Mouse (Mus musculus) heart, postnatal 0 days (tissue): Measurements from ENCODE around the gene Wdr66. TPM values are rescaled to one million over a fixed set of nuclear protein-coding genes. Genes with fewer than 3 reads are reported as not detected.
A peak's percentile ranks its signal among the peaks of the same experiment; 100 is the strongest.

ENCODE experiments used
- ATAC-seq: fragments of 200-750 bp; cut with Nextera tagmentation; 2 replicates; pipeline ENCODE4 v1.8.0; 2017; ENCODE audit warnings: low read depth, moderate number of reproducible peaks, moderate library complexity; ENCODE audit not compliant: insufficient read depth
- DNase-seq: peaks from one replicate; pipeline ENCODE4 v3.0.0-alpha.2; 2016; ENCODE audit warnings: low spot score
- H3K27ac ChIP-seq: fragments of 300-500 bp; sonication (generic); 2 replicates; pipeline ENCODE4 v1.5.1; 2014; ENCODE audit warnings: low read depth, mild to moderate bottlenecking
- H3K27me3 ChIP-seq: fragments of 300-500 bp; sonication (generic); 2 replicates; pipeline ENCODE4 v1.6.1; 2014; ENCODE audit warnings: low read length, mixed read lengths; ENCODE audit not compliant: control insufficient read depth, insufficient read depth
- H3K36me3 ChIP-seq: fragments of 300-500 bp; sonication (generic); replicated peaks from 2 replicates; pipeline ENCODE4 v1.6.1; 2014; ENCODE audit warnings: low read length, mixed read lengths; ENCODE audit not compliant: control insufficient read depth, insufficient read depth
- H3K4me1 ChIP-seq: fragments of 300-500 bp; sonication (generic); 2 replicates; pipeline ENCODE4 v1.6.1; 2014; ENCODE audit warnings: antibody characterized with exemption; ENCODE audit not compliant: control insufficient read depth, insufficient read depth
- H3K4me2 ChIP-seq: fragments of 300-500 bp; sonication (generic); 2 replicates; pipeline ENCODE4 v1.6.1; 2014; ENCODE audit warnings: low read depth, mild to moderate bottlenecking, low read length, moderate library complexity
- H3K4me3 ChIP-seq: fragments of 300-500 bp; sonication (generic); 2 replicates; pipeline ENCODE4 v1.5.1; 2014; ENCODE audit warnings: low read depth, low read length
- H3K9ac ChIP-seq: fragments of 300-500 bp; sonication (generic); replicated peaks from 2 replicates; pipeline ENCODE4 v1.6.1; 2014; ENCODE audit warnings: low read depth, low read length, mixed read lengths
- H3K9me3 ChIP-seq: fragments of 300-500 bp; sonication (generic); replicated peaks from 2 replicates; pipeline ENCODE4 v1.6.1; 2016; ENCODE audit warnings: low read length; ENCODE audit not compliant: control insufficient read depth
- CTCF ChIP-seq: IDR thresholded peaks from 2 replicates; pipeline ENCODE4 v1.5.1; 2016; ENCODE audit warnings: antibody characterized with exemption, control low read depth, low read depth
- EP300 ChIP-seq: IDR thresholded peaks from 2 replicates; pipeline ENCODE4 v1.6.1; 2016; ENCODE audit warnings: antibody characterized with exemption, low read depth
- WGBS: fragments of 180-500 bp; shearing (Covaris S2); extraction: QIAGEN DNeasy Blood & Tissue Kit; methylation state at CpG from one replicate; pipeline ENCODE4 v1.1.7; 2014; 5-methylcytosine and 5-hydroxymethylcytosine counted together
- polyA plus RNA-seq: library from polyadenylated mRNA; unstranded; fragments of >200 nt; fragmentation: Nextera tagmentation; extraction: Ambion mirVana; gene quantifications from 2 replicates; pipeline ENCODE4 v1.2.1, GENCODE M21; 2015
- total RNA-seq: library from RNA; depleted of rRNA; stranded (reverse); fragments of >200 nt; gene quantifications from 2 replicates; pipeline ENCODE4 v1.2.3, GENCODE M21; 2014; ENCODE audit warnings: low replicate concordance

The Wdr66 gene
- total and polyA plus RNA-seq, 2 experiments from 2014 or later, result 3.1 to 4.0 TPM

DNA sequence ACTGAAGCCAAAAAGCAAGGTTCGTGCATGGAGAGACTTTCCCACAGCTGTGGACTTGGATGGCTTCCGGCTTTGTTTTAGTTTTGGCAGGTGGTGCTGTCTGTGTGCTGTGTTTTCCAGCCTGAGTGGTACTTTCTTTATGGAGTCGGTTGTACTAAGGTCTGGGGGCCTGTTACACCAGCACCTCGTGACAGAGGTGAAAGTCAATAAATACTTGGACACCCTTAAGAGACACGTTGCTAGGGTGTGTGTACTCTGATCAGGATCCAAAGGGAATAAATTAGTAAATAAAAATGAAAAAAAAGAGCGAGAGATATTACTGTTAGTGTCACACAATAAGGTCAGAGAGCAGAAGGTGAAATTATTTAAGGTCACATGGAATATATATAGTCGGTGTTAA lies 25.1 kb upstream of the Wdr66 start:
- no peak for ATAC-seq

DNA sequence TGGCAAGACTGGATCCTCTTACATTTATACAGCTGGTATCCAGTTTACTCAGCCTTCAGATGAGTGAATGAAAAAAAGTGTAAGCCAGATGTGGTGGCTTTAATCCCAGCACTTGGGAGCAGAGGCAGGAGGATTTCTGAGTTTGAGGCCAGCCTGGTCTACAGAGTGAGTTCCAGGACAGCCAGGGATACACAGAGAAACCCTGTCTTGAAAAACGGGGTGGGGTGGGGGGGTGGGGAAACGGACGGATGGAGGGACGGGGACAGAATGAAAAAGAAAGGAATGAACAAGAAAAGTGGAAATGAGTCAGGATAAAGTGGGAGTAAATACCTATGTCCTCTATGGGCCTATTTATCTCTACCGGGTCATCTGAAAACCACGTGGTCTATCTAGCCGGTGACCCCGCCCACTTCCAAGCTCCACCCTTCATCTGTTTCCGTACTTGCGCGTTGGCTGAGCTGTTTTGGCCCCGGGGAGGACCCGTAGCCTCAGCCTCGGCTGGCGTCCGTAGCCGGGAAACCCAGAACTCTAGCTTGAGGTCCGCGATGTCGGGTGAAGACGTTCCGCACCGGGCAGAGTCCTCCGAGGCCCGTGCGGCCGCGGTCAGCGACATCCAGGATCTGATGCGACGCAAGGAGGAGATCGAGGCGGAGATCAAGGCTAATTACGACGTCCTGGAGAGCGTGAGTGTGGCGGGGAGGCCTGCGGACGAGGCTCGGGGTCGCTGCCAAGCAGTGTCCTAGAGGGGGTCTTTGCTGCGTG lies 24.0 kb upstream of the Wdr66 start:
- peak; percentile 90 for DNase-seq
- Histone ChIP-seq H3K4me3 (peak overlapping the region; percentile 72), H3K4me2 (peak overlapping the region; percentile 77), H3K36me3 (peaks cover 4% of the 10 kb centered on the region; the same call in 1 of the 2 replicates), H3K27ac (no peak overlapping the region), H3K4me1 (peaks cover 4% of the 10 kb centered on the region; the same call in 1 of the 2 replicates), H3K9me3 (no peaks in the 10 kb centered on the region), H3K9ac (peak overlapping the region; percentile 76), H3K27me3 (no peaks in the 10 kb centered on the region)
- WGBS, result 1% methylated on average over 42 of the region's 42 CpGs
- peak; percentile 92 for ATAC-seq
- TF ChIP-seq EP300 (no peak), CTCF (no peak)

More for the DNA sequence above, 25.1 kb upstream of the Wdr66 start:
- Histone ChIP-seq H3K4me2 (no peak overlapping the region), H3K4me3 (no peak overlapping the region), H3K36me3 (peaks cover 4% of the 10 kb centered on the region; the same call in 1 of the 2 replicates), H3K27me3 (no peaks in the 10 kb centered on the region), H3K4me1 (peaks cover 4% of the 10 kb centered on the region; the same call in 1 of the 2 replicates), H3K9me3 (no peaks in the 10 kb centered on the region), H3K27ac (no peak overlapping the region), H3K9ac (no peak overlapping the region)
- 84% methylated on average over 7 of the region's 7 CpGs for WGBS
- DNase-seq, result no peak
- no peak for TF ChIP-seq CTCF
- TF ChIP-seq EP300, result no peak

DNA sequence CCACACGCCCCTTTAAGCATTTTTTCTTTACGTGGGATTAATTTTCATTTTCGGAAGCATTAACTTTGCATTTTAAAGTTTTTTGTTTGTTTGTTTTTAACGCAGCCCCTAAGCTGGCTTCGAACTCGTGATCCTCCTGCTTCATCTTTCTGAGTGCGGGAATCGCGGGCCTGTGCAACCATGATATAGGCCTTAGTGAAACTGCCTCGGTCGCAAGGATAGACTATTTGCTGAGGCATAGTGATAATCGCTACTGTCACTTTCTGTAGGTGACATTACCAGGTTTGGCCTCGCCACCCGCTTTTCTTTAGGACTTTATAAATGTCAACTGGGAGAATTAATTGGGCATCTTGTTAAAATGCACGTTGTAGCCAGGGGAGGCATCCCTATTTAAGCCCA lies 23.4 kb upstream of the Wdr66 start:
- no peak for TF ChIP-seq CTCF
- TF ChIP-seq EP300, result no peak
- Histone ChIP-seq H3K36me3 (peaks cover 4% of the 10 kb centered on the region; the same call in 1 of the 2 replicates), H3K27ac (no peak overlapping the region), H3K27me3 (no peaks in the 10 kb centered on the region), H3K4me2 (peak overlapping the region; percentile 77), H3K9ac (peak overlapping the region; percentile 76), H3K4me3 (peak overlapping the region; percentile 72), H3K4me1 (peaks cover 8% of the 10 kb centered on the region; the same call in 1 of the 2 replicates), H3K9me3 (no peaks in the 10 kb centered on the region)
- WGBS, result 7% methylated on average over 15 of the region's 15 CpGs
- no peak for ATAC-seq
- no peak for DNase-seq

DNA sequence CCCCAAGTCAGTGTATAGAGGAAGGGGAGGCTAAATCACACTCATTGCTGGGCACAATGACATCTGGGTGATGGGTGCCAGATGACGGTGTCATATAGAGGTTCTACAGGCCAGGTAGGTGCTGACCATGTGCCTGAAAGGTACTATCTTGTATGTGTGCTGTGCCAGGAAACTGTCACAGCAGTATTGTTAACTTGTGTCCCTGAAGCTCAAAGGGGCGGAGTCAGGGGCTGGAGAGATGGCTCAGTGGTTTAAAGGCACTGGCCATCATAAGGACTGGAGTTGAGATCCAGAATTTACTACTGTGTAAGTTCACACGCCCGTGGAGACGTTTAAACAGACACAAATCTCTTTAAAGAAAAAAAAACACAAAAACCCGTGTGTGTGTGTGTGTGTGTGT lies 22.6 kb upstream of the Wdr66 start:
- no peak for ATAC-seq
- 85% methylated on average over 6 of the region's 6 CpGs for WGBS
- Histone ChIP-seq H3K9ac (no peak overlapping the region), H3K27ac (no peak overlapping the region), H3K4me1 (peaks cover 9% of the 10 kb centered on the region; the same call in 1 of the 2 replicates), H3K4me3 (no peak overlapping the region), H3K4me2 (peak overlapping the region; percentile 77; the same call in 1 of the 2 replicates), H3K9me3 (no peaks in the 10 kb centered on the region), H3K36me3 (peaks cover 4% of the 10 kb centered on the region; the same call in 1 of the 2 replicates), H3K27me3 (no peaks in the 10 kb centered on the region)
- no peak for TF ChIP-seq CTCF
- DNase-seq, result no peak

DNA sequence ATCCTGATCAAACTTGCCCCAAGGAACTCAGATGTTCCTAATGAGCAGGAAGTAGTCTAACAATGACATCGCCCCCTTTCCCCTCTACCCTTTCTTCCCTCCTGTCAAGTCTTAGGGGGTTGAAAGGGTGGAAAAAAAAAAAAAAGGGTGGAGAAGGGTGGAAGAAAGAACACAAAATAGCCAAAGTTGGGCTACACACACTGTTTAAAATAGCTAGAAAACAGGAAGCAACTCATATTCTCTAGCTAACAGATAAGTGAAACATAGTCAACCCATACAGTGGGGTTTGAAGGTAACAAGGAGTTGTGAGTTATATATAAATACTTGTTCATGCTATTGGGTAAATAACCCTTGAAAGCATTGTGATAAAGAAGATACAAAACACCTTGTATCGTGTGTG lies 19.7 kb upstream of the Wdr66 start:
- Histone ChIP-seq H3K36me3 (peaks cover 13% of the 10 kb centered on the region), H3K4me2 (no peak overlapping the region), H3K4me3 (no peak overlapping the region), H3K27me3 (no peaks in the 10 kb centered on the region), H3K27ac (no peak overlapping the region), H3K9me3 (no peaks in the 10 kb centered on the region), H3K9ac (no peak overlapping the region), H3K4me1 (peaks cover 9% of the 10 kb centered on the region; the same call in 1 of the 2 replicates)
- no peak for ATAC-seq
- no peak for TF ChIP-seq CTCF
- no peak for TF ChIP-seq EP300
- WGBS, result 81% methylated on average over 2 of the region's 2 CpGs
- no peak for DNase-seq
